Mouse (Mus musculus) bone marrow, adult 2 months (tissue): ENCODE results near the gene Gata3.

Source experiments
- CTCF ChIP-seq: fragments of 200-500 bp; IDR thresholded peaks from 2 replicates; pipeline ENCODE4 v1.5.1; 2011; ENCODE audit warnings: low read length, control low read depth; ENCODE audit not compliant: control insufficient read depth, insufficient read depth
- POLR2A ChIP-seq: fragments of 200-500 bp; IDR thresholded peaks from 2 replicates; pipeline ENCODE4 v1.6.1; 2011; ENCODE audit warnings: low read depth, mild to moderate bottlenecking, control low read depth, low read length, borderline replicate concordance; ENCODE audit not compliant: control insufficient read depth

DNA sequence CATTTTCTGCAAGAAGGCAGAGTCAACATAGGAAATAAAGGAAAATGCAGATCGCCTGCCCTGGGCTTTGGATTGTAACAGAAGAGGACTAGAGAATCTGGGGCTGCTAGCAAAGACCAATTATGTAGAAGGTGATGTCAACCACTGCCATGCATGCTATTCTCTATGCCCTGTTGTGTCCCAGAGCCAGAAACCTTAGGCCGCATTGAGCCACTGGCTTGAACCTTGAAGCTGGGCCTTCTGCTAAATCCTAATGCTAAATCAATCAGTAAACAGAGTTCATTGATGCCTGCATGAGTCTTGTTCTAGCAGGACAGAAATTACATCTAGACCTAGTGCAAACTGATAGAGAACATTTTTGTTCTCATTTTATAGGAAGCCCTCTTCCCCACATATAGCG, 3.8 kb downstream of the Gata3 start:
- no peak for TF ChIP-seq CTCF
- no peak for TF ChIP-seq POLR2A
